Mouse (Mus musculus): ENCODE measurements around the gene 4930412O13Rik.

DNA sequence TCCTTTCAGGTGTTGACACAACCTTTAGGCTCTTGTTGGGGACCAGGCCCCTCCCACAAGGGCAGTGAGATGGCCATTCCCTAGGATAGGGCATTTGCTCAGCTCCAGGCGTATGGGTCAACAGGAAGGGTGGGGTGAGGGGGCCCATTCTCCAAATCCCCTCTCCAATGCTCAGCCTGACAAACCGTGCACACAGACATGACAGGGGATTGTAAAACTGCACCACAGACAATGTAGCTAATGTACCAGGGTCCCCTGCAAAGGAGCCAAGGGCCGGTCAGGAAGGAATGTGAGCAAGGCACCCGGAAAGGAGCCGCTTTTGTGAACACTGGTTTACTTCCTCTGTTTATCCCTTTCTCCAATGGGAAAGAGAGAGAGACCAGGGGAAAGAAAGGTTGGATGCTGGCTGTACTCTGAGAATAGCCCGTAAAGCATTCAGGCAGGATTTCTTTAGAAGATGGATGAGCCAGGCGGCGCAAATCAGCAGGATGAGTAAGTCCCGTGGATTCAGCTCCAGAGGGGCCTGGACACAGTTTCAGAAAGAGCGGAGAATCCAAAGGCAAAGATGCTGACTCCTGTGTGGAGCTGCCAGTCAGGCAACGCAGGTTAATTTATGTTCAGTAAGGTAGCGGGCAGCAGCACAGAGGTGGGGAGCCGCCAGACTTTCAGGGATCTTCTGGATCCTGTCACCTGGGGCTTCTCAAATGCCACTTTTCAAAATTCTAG lies 28.0 kb upstream of the 4930412O13Rik start:
- TF ChIP-seq CTCF (IDR thresholded peaks at IDR 0.05; ENCODE audit: control insufficient read depth, insufficient read depth, low read length) (no peak), POLR2A (IDR thresholded peaks at IDR 0.05; ENCODE audit: borderline replicate concordance, control insufficient read depth, low read depth, low read length) (no peak)

Data from bone marrow, adult 2 months (tissue).